17 mouse cellular contexts compared by ENCODE assay signal in genomic region chr2:169805545-169805944, GRCm38 (mm10).
"Had no signal": no experiment of that assay in that cellular context is flagged by ENCODE, and none has a peak within 500 bp of the region (broad histone marks: within the 10 kb centered on the region; RNA-seq: fewer than 3 reads in every experiment).

No protein-coding gene starts in this region.

- H3K36me3 ChIP-seq: midbrain, embryonic 10.5 days; midbrain, embryonic 12.5 days had no signal

- H3K27ac ChIP-seq: liver, embryonic 14.5 days; midbrain, embryonic 10.5 days; midbrain, embryonic 12.5 days had no signal

- H3K27me3 ChIP-seq: midbrain, embryonic 12.5 days had no signal

- H3K4me1 ChIP-seq: midbrain, embryonic 12.5 days had no signal

- H3K4me3 ChIP-seq: midbrain, embryonic 10.5 days; midbrain, embryonic 12.5 days; myocyte had no signal

- DNase-seq: lung, adult 18-20 months; lung, embryonic 14.5 days; lung, postnatal 10 days; lung, postnatal 4 days; midbrain, embryonic 14.5 days; retina, postnatal 1 day; right cerebral cortex, adult 18-20 months; right cerebral cortex, postnatal 25 days; right cerebral cortex, postnatal 4 days; spleen, adult 18-20 months; thymus, adult 2 months; thymus, postnatal 25 days; thymus, postnatal 4 days had no signal
